ENCODE assay signal across 23 mouse cellular contexts in genomic region chr6:116910607-116911006, GRCm38 (mm10).
"Had no signal": no experiment of that assay in that cellular context is flagged by ENCODE, and none has a peak within 500 bp of the region (broad histone marks: within the 10 kb centered on the region; RNA-seq: fewer than 3 reads in every experiment).

No protein-coding gene starts in this region.

- H3K4me1 ChIP-seq: forebrain, embryonic 15.5 days; heart, embryonic 13.5 days; heart, embryonic 15.5 days; hindbrain, embryonic 13.5 days; hindbrain, embryonic 15.5 days; limb, embryonic 10.5 days; limb, embryonic 12.5 days had no signal

- H3K27ac ChIP-seq: forebrain, embryonic 15.5 days; heart, adult 2 months; heart, embryonic 13.5 days; heart, embryonic 15.5 days; hindbrain, embryonic 13.5 days; hindbrain, embryonic 15.5 days; hindbrain, postnatal 0 days; layer of hippocampus, adult 2 months; left cerebral cortex, adult 2 months; limb, embryonic 10.5 days; limb, embryonic 12.5 days; liver, embryonic 14.5 days had no signal

- H3K27me3 ChIP-seq: forebrain, embryonic 15.5 days; heart, embryonic 13.5 days; heart, embryonic 15.5 days; hindbrain, embryonic 13.5 days; hindbrain, embryonic 15.5 days; limb, embryonic 12.5 days had no signal

- DNase-seq: forebrain, postnatal 0 days; gastrocnemius, postnatal 14 days; gastrocnemius, postnatal 36 days; heart, adult 11 months; heart, adult 2 months; heart, postnatal 14 days; heart, postnatal 36 days; kidney, adult 18-20 months; kidney, postnatal 10 days; kidney, postnatal 25 days; liver had no signal

- ATAC-seq: forebrain, embryonic 15.5 days; forebrain, postnatal 0 days; hindbrain, postnatal 0 days had no signal

- H3K9ac ChIP-seq: forebrain, embryonic 15.5 days; forebrain, postnatal 0 days; heart, embryonic 13.5 days; heart, embryonic 15.5 days; hindbrain, embryonic 13.5 days; hindbrain, embryonic 15.5 days; limb, embryonic 12.5 days; liver, embryonic 14.5 days had no signal

- H3K4me3 ChIP-seq: forebrain, embryonic 15.5 days; heart, adult 2 months; heart, embryonic 13.5 days; heart, embryonic 15.5 days; hindbrain, embryonic 13.5 days; hindbrain, embryonic 15.5 days; layer of hippocampus, adult 2 months; left cerebral cortex, adult 2 months; limb, embryonic 10.5 days; limb, embryonic 12.5 days had no signal

- H3K36me3 ChIP-seq: forebrain, embryonic 15.5 days; heart, embryonic 13.5 days; heart, embryonic 15.5 days; hindbrain, embryonic 13.5 days; hindbrain, embryonic 15.5 days; limb, embryonic 10.5 days; limb, embryonic 12.5 days had no signal

- H3K4me2 ChIP-seq: forebrain, embryonic 15.5 days; heart, embryonic 11.5 days; heart, embryonic 13.5 days; heart, embryonic 15.5 days; hindbrain, embryonic 13.5 days; hindbrain, embryonic 15.5 days; limb, embryonic 12.5 days had no signal

- H3K9me3 ChIP-seq: forebrain, embryonic 15.5 days; heart, embryonic 13.5 days; heart, embryonic 15.5 days; hindbrain, embryonic 13.5 days; hindbrain, embryonic 15.5 days; limb, embryonic 10.5 days; limb, embryonic 12.5 days had no signal
